Mouse (Mus musculus): ENCODE data around the gene Gng7.

DNA sequence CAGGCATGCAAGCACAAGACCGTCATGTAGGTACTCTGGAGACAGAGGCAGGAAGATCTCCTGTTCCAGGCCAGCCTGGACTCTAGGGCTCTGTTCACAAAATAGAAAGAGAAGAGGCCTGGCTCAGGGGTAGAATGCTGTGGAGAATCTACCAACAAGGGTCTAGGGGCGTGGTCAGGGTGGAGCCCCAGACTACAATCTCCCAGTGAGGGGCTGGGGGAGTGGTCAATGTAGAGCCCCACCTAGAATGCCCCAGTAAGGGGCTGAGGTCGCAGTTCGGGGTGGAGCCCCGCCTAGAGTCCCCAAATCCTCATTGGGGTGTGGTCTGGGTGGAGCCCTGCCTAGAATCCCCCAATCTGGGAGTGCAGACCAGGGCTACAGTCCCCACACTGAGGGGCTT is 64.4 kb downstream of the Gng7 start:
- TF ChIP-seq EP300 (IDR thresholded peaks at IDR 0.05; ENCODE audit: insufficient read depth, low read depth, low read length): no peak
- TF ChIP-seq CTCF (IDR thresholded peaks at IDR 0.05): no peak
